Mouse (Mus musculus) forebrain, postnatal 0 days (tissue): ENCODE measurements around the gene Kdm2a. TPM values are rescaled to one million over a fixed set of nuclear protein-coding genes. Genes with fewer than 3 reads are reported as not detected.

Experiments used
- ATAC-seq: fragments of 200-750 bp; cut with Nextera tagmentation; 2 replicates; pipeline ENCODE4 v1.8.0; 2017; ENCODE audit warnings: mild to moderate bottlenecking, moderate library complexity
- DNase-seq: peaks from one replicate; pipeline ENCODE4 v3.0.0-alpha.2; 2015
- H3K27ac ChIP-seq: fragments of 300-500 bp; sonication (generic); 2 replicates; pipeline ENCODE4 v1.5.1; 2014; ENCODE audit warnings: low read depth, mild to moderate bottlenecking, antibody characterized with exemption, low read length, moderate library complexity, mixed read lengths
- H3K27me3 ChIP-seq: fragments of 300-500 bp; sonication (generic); 2 replicates; pipeline ENCODE4 v1.6.1; 2014; ENCODE audit warnings: mild to moderate bottlenecking, low read length, mixed read lengths; ENCODE audit not compliant: insufficient read depth
- H3K36me3 ChIP-seq: fragments of 300-500 bp; sonication (generic); 2 replicates; pipeline ENCODE4 v1.6.1; 2014; ENCODE audit warnings: mild to moderate bottlenecking, moderate library complexity; ENCODE audit not compliant: insufficient read depth
- H3K4me1 ChIP-seq: fragments of 300-500 bp; sonication (generic); 2 replicates; pipeline ENCODE4 v1.6.1; 2014; ENCODE audit warnings: antibody characterized with exemption; ENCODE audit not compliant: insufficient read depth
- H3K4me2 ChIP-seq: fragments of 300-500 bp; sonication (generic); 2 replicates; pipeline ENCODE4 v1.6.1; 2014; ENCODE audit warnings: low read depth, mild to moderate bottlenecking, moderate library complexity
- H3K4me3 ChIP-seq: fragments of 300-500 bp; sonication (generic); 2 replicates; pipeline ENCODE4 v1.5.1; 2014; ENCODE audit warnings: low read depth, low read length, mixed read lengths
- H3K9ac ChIP-seq: fragments of 300-500 bp; sonication (generic); 2 replicates; pipeline ENCODE4 v1.6.1; 2014; ENCODE audit warnings: mild to moderate bottlenecking
- H3K9me3 ChIP-seq: fragments of 300-500 bp; sonication (generic); 2 replicates; pipeline ENCODE4 v1.6.1; 2016; ENCODE audit warnings: low read length
- CTCF ChIP-seq: sonication (generic); IDR thresholded peaks from 2 replicates; pipeline ENCODE4 v1.5.1; 2016; ENCODE audit warnings: antibody characterized with exemption, control low read depth, low read depth
- WGBS: fragments of 180-500 bp; shearing (Covaris S2); extraction: QIAGEN DNeasy Blood & Tissue Kit; methylation state at CpG from one replicate; pipeline ENCODE4 v1.1.7; 2014; 5-methylcytosine and 5-hydroxymethylcytosine counted together
- polyA plus RNA-seq: library from polyadenylated mRNA; unstranded; fragments of >200 nt; fragmentation: Nextera tagmentation; extraction: Ambion mirVana; gene quantifications from 2 replicates; pipeline ENCODE4 v1.2.1, GENCODE M21; 2015
- total RNA-seq: library from RNA; depleted of rRNA; stranded (reverse); fragments of >200 nt; gene quantifications from 2 replicates; pipeline ENCODE4 v1.2.3, GENCODE M21; 2014

Gene Kdm2a
- total and polyA plus RNA-seq, 2 experiments from 2014 or later: 19.5 to 71.7 TPM

- WGBS: 68% methylated on average over 4 of the region's 4 CpGs
- Histone ChIP-seq H3K36me3 (peaks cover 77% of the 10 kb centered on the region), H3K9ac (no peak overlapping the region), H3K4me1 (no peaks in the 10 kb centered on the region), H3K4me2 (no peak overlapping the region), H3K9me3 (no peaks in the 10 kb centered on the region), H3K27ac (no peak overlapping the region), H3K27me3 (no peaks in the 10 kb centered on the region), H3K4me3 (no peak overlapping the region)
- no peak for DNase-seq
- no peak for TF ChIP-seq CTCF
- ATAC-seq: no peak
These were observed 78.8 kb downstream of the Kdm2a start for GRCm38 (mm10) chr19:4319272-4319671.

GRCm38 (mm10) chr19:4317181-4317580 lies 80.9 kb downstream of the Kdm2a start:
- no peak for ATAC-seq
- no peaks in the 10 kb centered on the region for H3K27me3 ChIP-seq
- H3K4me3 ChIP-seq: no peak overlapping the region
- H3K36me3 ChIP-seq: peaks cover 66% of the 10 kb centered on the region
- no peak for TF ChIP-seq CTCF
- no peak overlapping the region for H3K27ac ChIP-seq
- H3K4me1 ChIP-seq: no peaks in the 10 kb centered on the region
- H3K4me2 ChIP-seq: no peak overlapping the region
- WGBS: 82% methylated on average over 3 of the region's 3 CpGs
- DNase-seq: no peak
- H3K9me3 ChIP-seq: no peaks in the 10 kb centered on the region
- no peak overlapping the region for H3K9ac ChIP-seq

- Histone ChIP-seq H3K27me3 (no peaks in the 10 kb centered on the region), H3K36me3 (peaks cover 53% of the 10 kb centered on the region), H3K4me1 (no peaks in the 10 kb centered on the region), H3K27ac (no peak overlapping the region), H3K4me3 (no peak overlapping the region), H3K9me3 (no peaks in the 10 kb centered on the region), H3K9ac (no peak overlapping the region), H3K4me2 (no peak overlapping the region)
- DNase-seq: no peak
- TF ChIP-seq CTCF: no peak
- WGBS: 78% methylated on average over 6 of the region's 6 CpGs
- ATAC-seq: no peak
These were observed 82.7 kb downstream of the Kdm2a start for GRCm38 (mm10) chr19:4315223-4315944.

- ATAC-seq (peak; percentile 57), DNase-seq (peak; percentile 83)
- peak; percentile 84 for TF ChIP-seq CTCF
- H3K4me3 ChIP-seq: no peak overlapping the region
- no peak overlapping the region for H3K27ac ChIP-seq
- no peak overlapping the region for H3K9ac ChIP-seq
- H3K36me3 ChIP-seq: peaks cover 7% of the 10 kb centered on the region; the same call in 1 of the 2 replicates
- peaks cover 11% of the 10 kb centered on the region; the same call in 1 of the 2 replicates for H3K4me1 ChIP-seq
- H3K27me3 ChIP-seq: no peaks in the 10 kb centered on the region
- no peak overlapping the region for H3K4me2 ChIP-seq
- no peaks in the 10 kb centered on the region for H3K9me3 ChIP-seq
These were observed 88.3 kb downstream of the Kdm2a start for GRCm38 (mm10) chr19:4309776-4310185.

GRCm38 (mm10) chr19:4309302-4309701 lies 88.8 kb downstream of the Kdm2a start:
- Histone ChIP-seq H3K4me2 (no peak overlapping the region), H3K27me3 (no peaks in the 10 kb centered on the region), H3K4me3 (no peak overlapping the region), H3K9me3 (no peaks in the 10 kb centered on the region), H3K9ac (no peak overlapping the region), H3K4me1 (peaks cover 15% of the 10 kb centered on the region), H3K36me3 (peaks cover 7% of the 10 kb centered on the region; the same call in 1 of the 2 replicates), H3K27ac (no peak overlapping the region)
- no peak for ATAC-seq
- WGBS: 93% methylated on average over 4 of the region's 4 CpGs
- DNase-seq: no peak
- TF ChIP-seq CTCF: no peak

- under 1% methylated on average over 39 of the region's 46 CpGs for WGBS
- peak; percentile 77 for ATAC-seq
These were observed 91.9 kb downstream of the Kdm2a start, which contains the start of gene Grk2 for GRCm38 (mm10) chr19:4306190-4306577. Grk2 (minus strand) TSS chr19:4306222.

GRCm38 (mm10) chr19:4305491-4306189 lies 92.4 kb downstream of the Kdm2a start:
- peak; percentile 66 for ATAC-seq
- peak overlapping the region; percentile 92 for H3K4me2 ChIP-seq
- no peaks in the 10 kb centered on the region for H3K9me3 ChIP-seq
- under 1% methylated on average over 49 of the region's 68 CpGs for WGBS
- H3K27ac ChIP-seq: peak overlapping the region; percentile 81
- H3K9ac ChIP-seq: peak overlapping the region; percentile 93
- peak overlapping the region; percentile 66 for H3K4me3 ChIP-seq
- H3K27me3 ChIP-seq: no peaks in the 10 kb centered on the region
- no peaks in the 10 kb centered on the region for H3K36me3 ChIP-seq
- DNase-seq: peak; percentile 63
- TF ChIP-seq CTCF: no peak
- H3K4me1 ChIP-seq: peaks cover 42% of the 10 kb centered on the region

More at GRCm38 (mm10) chr19:4306190-4306577, 91.9 kb downstream of the Kdm2a start, which contains the start of gene Grk2:
- Histone ChIP-seq H3K4me2 (peak within 1 kb of the TSS; percentile 92), H3K4me1 (peaks cover 42% of the 10 kb centered on the region), H3K9ac (peak within 1 kb of the TSS; percentile 93), H3K27me3 (no peaks in the 10 kb centered on the region), H3K4me3 (peak within 1 kb of the TSS; percentile 66), H3K9me3 (no peaks in the 10 kb centered on the region), H3K27ac (peak within 1 kb of the TSS; percentile 81), H3K36me3 (no peaks in the 10 kb centered on the region)
- TF ChIP-seq CTCF: peak; percentile 80
- DNase-seq: peak; percentile 82
